Mouse (Mus musculus): Measurements from ENCODE around the gene Abcc3. TPM values are rescaled to one million over a fixed set of nuclear protein-coding genes. Genes with fewer than 3 reads are reported as not detected.

Abcc3 gene
- polyA plus RNA-seq, 2 experiments: 3.5 to 4.7 TPM

DNA sequence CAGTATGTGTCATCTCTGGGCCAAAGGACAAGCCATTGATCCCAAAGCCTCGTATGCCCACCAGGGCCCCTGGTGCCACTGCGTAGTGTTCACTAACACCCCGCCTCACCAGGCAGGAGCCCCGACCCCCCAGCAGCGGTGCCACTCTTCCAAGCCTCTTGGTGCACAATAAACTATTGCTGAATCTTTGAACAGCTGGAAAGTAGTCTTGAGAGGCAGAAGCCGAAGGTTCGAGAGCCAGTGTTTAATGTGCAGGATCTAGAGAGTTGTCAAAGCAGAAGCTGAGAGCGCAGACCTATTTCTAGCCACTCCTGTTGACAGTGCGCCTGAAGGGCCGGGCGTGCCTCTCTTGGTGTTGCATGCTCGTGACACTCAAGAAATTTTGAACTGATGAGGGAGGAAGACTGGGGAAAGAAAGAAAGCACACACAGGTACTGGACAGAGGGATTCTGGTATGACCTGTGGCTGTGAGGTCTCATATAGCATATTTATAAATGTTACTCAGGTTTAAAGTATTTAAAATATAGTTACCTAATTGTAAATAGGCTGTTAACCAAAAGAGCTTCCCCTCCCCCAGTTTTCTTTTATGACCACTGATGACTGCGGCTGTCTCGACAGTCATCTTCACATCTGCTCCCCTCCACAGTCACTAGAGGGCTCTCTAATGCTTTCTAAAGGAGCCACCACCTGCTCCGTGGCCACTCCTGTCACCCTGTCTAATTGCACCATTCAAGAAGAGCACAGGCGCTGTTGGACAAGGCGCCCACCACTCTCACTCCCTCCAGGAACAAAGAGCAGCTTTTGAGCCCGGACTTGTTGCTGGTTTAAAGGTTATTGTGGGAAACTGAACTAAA lies 52.8 kb downstream of the Abcc3 start:
- peak in 2 of 3 experiments; percentile 31 to 36 for DNase-seq (ENCODE audit: low read depth in 3 of 3, low spot score in 3 of 3)

DNA sequence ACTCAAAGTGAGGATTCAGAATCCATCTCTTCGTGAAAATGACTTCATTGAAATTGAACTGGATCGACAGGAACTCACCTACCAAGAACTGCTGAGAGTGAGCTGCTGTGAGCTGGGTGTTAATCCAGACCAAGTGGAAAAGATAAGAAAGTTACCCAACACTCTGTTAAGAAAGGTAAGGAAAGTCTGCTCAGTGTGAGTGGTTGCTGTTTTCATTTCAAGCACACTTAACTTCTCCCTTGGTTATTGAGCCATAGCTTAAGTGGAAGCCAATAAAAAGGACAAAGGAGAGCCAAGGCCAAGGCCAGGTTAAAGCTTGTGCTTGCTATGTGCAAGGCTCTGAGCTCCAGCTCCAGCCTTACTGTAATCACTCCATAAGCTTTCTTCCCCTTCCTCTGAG lies 54.5 kb downstream of the Abcc3 start:
- no peak overlapping the region for H3K4me2 ChIP-seq (ENCODE audit: low read depth)
- H3K9me3 ChIP-seq (ENCODE audit: control insufficient read depth, low read length): no peaks in the 10 kb centered on the region
- H3K27me3 ChIP-seq (ENCODE audit: control insufficient read depth, insufficient read depth, low read length): no peaks in the 10 kb centered on the region
- H3K36me3 ChIP-seq (replicated peaks; ENCODE audit: control insufficient read depth, insufficient read depth, low read depth): peaks cover 7% of the 10 kb centered on the region
- WGBS (ENCODE audit: insufficient replicate concordance): 63% methylated on average over 2 of the region's 2 CpGs
- no peak overlapping the region for H3K9ac ChIP-seq (replicated peaks)
- TF ChIP-seq CTCF (IDR thresholded peaks at IDR 0.05; ENCODE audit: low read depth) (no peak), EP300 (IDR thresholded peaks at IDR 0.05; ENCODE audit: low read depth) (no peak)
- H3K27ac ChIP-seq: no peak overlapping the region
- H3K4me3 ChIP-seq (ENCODE audit: insufficient read depth in 1 of 2, low read depth in 2 of 2, low read length in 2 of 2): no peak overlapping the region
- H3K4me1 ChIP-seq (replicated peaks; ENCODE audit: control insufficient read depth in 2 of 2, insufficient read depth in 2 of 2, low read length in 1 of 2): peaks cover 19 to 36% of the 10 kb centered on the region in 2 experiments
- DNase-seq (ENCODE audit: low read depth in 3 of 3, low spot score in 3 of 3) (no peak), ATAC-seq (ENCODE audit: insufficient read depth) (no peak)

More for the DNA sequence above, 52.8 kb downstream of the Abcc3 start:
- WGBS (ENCODE audit: insufficient replicate concordance): 54% methylated on average over 18 of the region's 18 CpGs
- Histone ChIP-seq H3K4me1 (replicated peaks; ENCODE audit: control insufficient read depth in 2 of 2, insufficient read depth in 2 of 2, low read length in 1 of 2) (peaks cover 6 to 23% of the 10 kb centered on the region in 2 experiments), H3K27ac (no peak overlapping the region), H3K36me3 (replicated peaks; ENCODE audit: control insufficient read depth, insufficient read depth, low read depth) (peaks cover 7% of the 10 kb centered on the region), H3K4me3 (ENCODE audit: insufficient read depth in 1 of 2, low read depth in 2 of 2, low read length in 2 of 2) (no peak overlapping the region), H3K4me2 (ENCODE audit: low read depth) (no peak overlapping the region), H3K9me3 (ENCODE audit: control insufficient read depth, low read length) (no peaks in the 10 kb centered on the region), H3K9ac (replicated peaks) (no peak overlapping the region), H3K27me3 (ENCODE audit: control insufficient read depth, insufficient read depth, low read length) (no peaks in the 10 kb centered on the region)
- peak; percentile 63; the same call in 1 of the 2 replicates for ATAC-seq (ENCODE audit: insufficient read depth)
- TF ChIP-seq EP300 (IDR thresholded peaks at IDR 0.05; ENCODE audit: low read depth) (no peak), CTCF (IDR thresholded peaks at IDR 0.05; ENCODE audit: low read depth) (peak; percentile 83)

DNA sequence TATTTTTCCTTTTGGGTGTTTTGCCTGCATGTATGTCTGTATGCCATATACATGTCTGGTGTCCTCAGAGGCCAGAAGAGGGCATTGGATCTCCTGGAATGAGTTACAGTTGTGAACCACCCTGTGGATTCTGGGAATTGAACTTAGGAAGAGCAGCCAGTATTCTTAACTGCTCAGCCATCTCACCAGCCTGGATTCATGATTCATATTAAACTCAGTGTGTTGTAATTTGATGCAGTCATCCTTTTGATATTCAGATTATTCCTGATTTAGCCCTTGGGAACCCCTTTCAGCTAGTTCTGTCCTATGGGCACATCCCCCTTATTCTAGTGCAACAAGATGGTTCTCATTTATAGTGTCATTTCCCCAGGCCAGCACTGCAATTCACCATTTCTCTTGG lies 56.2 kb downstream of the Abcc3 start:
- H3K9ac ChIP-seq (replicated peaks): no peak overlapping the region
- H3K9me3 ChIP-seq (ENCODE audit: control insufficient read depth, low read length): no peaks in the 10 kb centered on the region
- ATAC-seq (ENCODE audit: insufficient read depth) (no peak), DNase-seq (ENCODE audit: low read depth in 3 of 3, low spot score in 3 of 3) (no peak)
- peaks cover 7% of the 10 kb centered on the region for H3K36me3 ChIP-seq (replicated peaks; ENCODE audit: control insufficient read depth, insufficient read depth, low read depth)
- no peaks in the 10 kb centered on the region for H3K27me3 ChIP-seq (ENCODE audit: control insufficient read depth, insufficient read depth, low read length)
- H3K27ac ChIP-seq: no peak overlapping the region
- H3K4me2 ChIP-seq (ENCODE audit: low read depth): no peak overlapping the region
- no peak overlapping the region for H3K4me3 ChIP-seq (ENCODE audit: insufficient read depth in 1 of 2, low read depth in 2 of 2, low read length in 2 of 2)
- H3K4me1 ChIP-seq (replicated peaks; ENCODE audit: control insufficient read depth in 2 of 2, insufficient read depth in 2 of 2, low read length in 1 of 2): peaks cover 26 to 32% of the 10 kb centered on the region in 2 experiments
- TF ChIP-seq CTCF (IDR thresholded peaks at IDR 0.05; ENCODE audit: low read depth) (no peak), EP300 (IDR thresholded peaks at IDR 0.05; ENCODE audit: low read depth) (no peak)

DNA sequence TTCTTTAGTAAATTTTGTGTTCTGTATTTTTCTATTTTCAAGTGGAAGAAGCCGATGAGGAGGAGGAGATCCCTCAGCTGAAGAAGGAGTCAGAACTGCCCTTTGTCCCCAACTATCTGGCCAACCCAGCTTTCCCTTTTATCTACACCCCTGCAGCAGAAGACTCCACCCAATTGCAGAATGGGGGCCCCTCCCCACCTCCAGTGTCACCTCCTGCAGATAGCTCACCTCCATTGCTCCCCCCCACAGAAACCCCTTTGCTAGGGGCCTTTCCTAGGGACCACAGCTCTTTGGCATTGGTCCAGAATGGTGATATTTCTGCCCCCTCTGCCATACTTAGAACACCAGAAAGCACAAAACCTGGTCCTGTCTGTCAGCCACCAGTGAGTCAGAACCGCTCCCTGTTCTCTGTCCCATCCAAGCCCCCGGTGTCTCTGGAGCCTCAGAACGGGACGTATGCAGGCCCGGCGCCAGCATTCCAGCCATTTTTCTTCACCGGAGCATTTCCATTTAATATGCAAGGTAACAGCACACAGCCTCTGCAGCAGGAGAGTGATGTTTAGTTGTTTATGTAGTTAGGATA lies 58.3 kb downstream of the Abcc3 start:
- H3K36me3 ChIP-seq (replicated peaks; ENCODE audit: control insufficient read depth, insufficient read depth, low read depth): peaks cover 4% of the 10 kb centered on the region
- H3K27ac ChIP-seq: peak overlapping the region; percentile 59
- H3K4me2 ChIP-seq (ENCODE audit: low read depth): peak overlapping the region; percentile 60
- H3K27me3 ChIP-seq (ENCODE audit: control insufficient read depth, insufficient read depth, low read length): no peaks in the 10 kb centered on the region
- peak; percentile 73 to 78 (median 77) for DNase-seq (ENCODE audit: low read depth in 3 of 3, low spot score in 3 of 3)
- TF ChIP-seq CTCF (IDR thresholded peaks at IDR 0.05; ENCODE audit: low read depth) (no peak), EP300 (IDR thresholded peaks at IDR 0.05; ENCODE audit: low read depth) (peak; percentile 91)
- H3K4me1 ChIP-seq (replicated peaks; ENCODE audit: control insufficient read depth in 2 of 2, insufficient read depth in 2 of 2, low read length in 1 of 2): peaks cover 26 to 34% of the 10 kb centered on the region in 2 experiments
- peak overlapping the region; percentile 57; the same call in 1 of the 2 replicates for H3K9ac ChIP-seq (replicated peaks)
- peak overlapping the region; percentile 2 to 19; a peak in 2 of 4 replicates for H3K4me3 ChIP-seq (ENCODE audit: insufficient read depth in 1 of 2, low read depth in 2 of 2, low read length in 2 of 2)
- peak; percentile 98 for ATAC-seq (ENCODE audit: insufficient read depth)
- 64% methylated on average over 8 of the region's 8 CpGs for WGBS (ENCODE audit: insufficient replicate concordance)
- no peaks in the 10 kb centered on the region for H3K9me3 ChIP-seq (ENCODE audit: control insufficient read depth, low read length)

DNA sequence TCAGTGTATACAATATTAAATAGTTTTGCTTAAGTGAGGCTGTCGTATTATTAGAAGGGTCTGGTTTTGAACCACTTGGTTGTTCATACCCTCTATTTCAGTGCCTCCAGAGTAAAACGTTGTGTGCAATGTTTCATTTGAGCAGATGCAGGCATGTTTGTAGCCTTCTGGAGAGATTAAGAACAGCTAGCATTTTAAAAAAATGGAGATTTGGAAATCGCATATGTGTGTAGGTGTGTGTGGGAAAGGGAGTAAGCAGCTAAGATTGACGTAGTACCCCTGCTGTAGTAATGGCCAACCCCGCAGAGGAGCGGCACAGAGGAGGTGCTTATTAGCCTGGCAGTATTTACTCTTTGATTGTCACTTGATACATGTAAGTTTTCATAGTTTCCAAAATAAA lies 60.1 kb downstream of the Abcc3 start:
- DNase-seq (ENCODE audit: low read depth in 3 of 3, low spot score in 3 of 3) (no peak), ATAC-seq (ENCODE audit: insufficient read depth) (no peak)
- Histone ChIP-seq H3K4me2 (ENCODE audit: low read depth) (no peak overlapping the region), H3K36me3 (replicated peaks; ENCODE audit: control insufficient read depth, insufficient read depth, low read depth) (no peaks in the 10 kb centered on the region; the same call in 1 of the 2 replicates), H3K27ac (no peak overlapping the region), H3K9ac (replicated peaks) (no peak overlapping the region), H3K4me3 (ENCODE audit: insufficient read depth in 1 of 2, low read depth in 2 of 2, low read length in 2 of 2) (no peak overlapping the region), H3K4me1 (replicated peaks; ENCODE audit: control insufficient read depth in 2 of 2, insufficient read depth in 2 of 2, low read length in 1 of 2) (peaks cover 32 to 37% of the 10 kb centered on the region in 2 experiments), H3K9me3 (ENCODE audit: control insufficient read depth, low read length) (no peaks in the 10 kb centered on the region), H3K27me3 (ENCODE audit: control insufficient read depth, insufficient read depth, low read length) (no peaks in the 10 kb centered on the region)
- no peak for TF ChIP-seq CTCF (IDR thresholded peaks at IDR 0.05; ENCODE audit: low read depth)
- no peak for TF ChIP-seq EP300 (IDR thresholded peaks at IDR 0.05; ENCODE audit: low read depth)
- 84% methylated on average over 6 of the region's 6 CpGs for WGBS (ENCODE audit: insufficient replicate concordance)
